In genomic region chr2:158556750-158557149, GRCm38 (mm10) we compare ENCODE assay signal across 15 mouse cellular contexts. TPM values are rescaled to one million over a fixed set of nuclear protein-coding genes. Genes with fewer than 3 reads are reported as not detected.
A peak's percentile ranks its signal among the peaks of the same experiment; 100 is the strongest.
DNase-seq lines count a peak whose midpoint lies in the region; ATAC-seq and TF ChIP-seq lines count a peak whose summit lies in the region.
"Had no signal": no experiment of that assay in that cellular context is flagged by ENCODE, and none has a peak within 500 bp of the region (broad histone marks: within the 10 kb centered on the region; RNA-seq: fewer than 3 reads in every experiment).

No protein-coding gene starts in this region.

- TF ChIP-seq POLR2A in lung, adult 2 months (IDR thresholded peaks at IDR 0.05; ENCODE audit: borderline replicate concordance, extremely low read depth, low read depth, low read length) = no peak

- WGBS in hindbrain, embryonic 12.5 days = 3% methylated on average over 5 of the region's 5 CpGs
- WGBS in hindbrain, embryonic 16.5 days = 5% methylated on average over 5 of the region's 5 CpGs
- 1% methylated on average over 5 of the region's 5 CpGs for WGBS in forebrain, embryonic 14.5 days
- WGBS in midbrain, embryonic 16.5 days = 6% methylated on average over 5 of the region's 5 CpGs
- WGBS in lung, adult 2 months = 10% methylated on average over 5 of the region's 5 CpGs
- 4% methylated on average over 5 of the region's 5 CpGs for WGBS in intestine, postnatal 0 days

- H3K27ac ChIP-seq in hindbrain, embryonic 12.5 days = peak overlapping the region; percentile 60
- H3K27ac ChIP-seq in hindbrain, embryonic 16.5 days (ENCODE audit: low read depth, low read length) = no peak overlapping the region
- H3K27ac ChIP-seq in forebrain, embryonic 14.5 days (ENCODE audit: low read depth, low read length) = peak overlapping the region; percentile 90
- H3K27ac ChIP-seq in midbrain, embryonic 16.5 days (ENCODE audit: low read length) = peak overlapping the region; percentile 56
- no peak overlapping the region for H3K27ac ChIP-seq in intestine, postnatal 0 days (ENCODE audit: low read depth, low read length)
- H3K27ac ChIP-seq: limb, embryonic 13.5 days had no signal

- H3K27me3 ChIP-seq in hindbrain, embryonic 12.5 days = peaks cover 36% of the 10 kb centered on the region
- H3K27me3 ChIP-seq in hindbrain, embryonic 16.5 days (replicated peaks; ENCODE audit: control insufficient read depth, insufficient read depth, low read length) = peaks cover 2% of the 10 kb centered on the region; the same call in 1 of the 2 replicates
- H3K27me3 ChIP-seq in forebrain, embryonic 14.5 days (replicated peaks; ENCODE audit: control insufficient read depth, insufficient read depth, low read length) = peaks cover 9% of the 10 kb centered on the region; the same call in 1 of the 2 replicates
- peaks cover 10% of the 10 kb centered on the region for H3K27me3 ChIP-seq in midbrain, embryonic 16.5 days (ENCODE audit: control insufficient read depth, insufficient read depth, low read depth, low read length)
- peaks cover 23% of the 10 kb centered on the region for H3K27me3 ChIP-seq in intestine, postnatal 0 days (replicated peaks; ENCODE audit: control insufficient read depth, insufficient read depth, low read length)

- peak; percentile 68 for ATAC-seq in hindbrain, embryonic 12.5 days (ENCODE audit: low FRiP score)
- no peak for ATAC-seq in hindbrain, embryonic 16.5 days
- peak; percentile 88 for ATAC-seq in forebrain, embryonic 14.5 days
- ATAC-seq in midbrain, embryonic 16.5 days = no peak
- no peak for ATAC-seq in intestine, postnatal 0 days

- no peak overlapping the region for H3K9ac ChIP-seq in hindbrain, embryonic 12.5 days
- H3K9ac ChIP-seq in hindbrain, embryonic 16.5 days (ENCODE audit: low read depth, low read length) = no peak overlapping the region
- H3K9ac ChIP-seq in forebrain, embryonic 14.5 days (ENCODE audit: low read length) = no peak overlapping the region
- H3K9ac ChIP-seq in midbrain, embryonic 16.5 days (ENCODE audit: low read depth, low read length) = no peak overlapping the region
- H3K9ac ChIP-seq in intestine, postnatal 0 days (ENCODE audit: low read depth, low read length) = no peak overlapping the region
- H3K9ac ChIP-seq: limb, embryonic 13.5 days; lung, embryonic 14.5 days had no signal

- DNase-seq in ZHBTc4 (ENCODE audit: low read depth, low spot score) = peak; percentile 35
- DNase-seq in forebrain, embryonic 14.5 days (ENCODE audit: low spot score) = peak; percentile 96
- DNase-seq in left cerebral cortex, adult 8-10 months (ENCODE audit: low spot score in 2 of 2) = no peak
- DNase-seq in lung, adult 2 months = no peak

- TF ChIP-seq CTCF in lung, adult 2 months (IDR thresholded peaks at IDR 0.05; ENCODE audit: insufficient read depth, low read length) = no peak
- TF ChIP-seq CTCF in intestine, postnatal 0 days (IDR thresholded peaks at IDR 0.05; ENCODE audit: low read depth) = no peak

- no peaks in the 10 kb centered on the region for H3K36me3 ChIP-seq in hindbrain, embryonic 12.5 days
- no peaks in the 10 kb centered on the region for H3K36me3 ChIP-seq in hindbrain, embryonic 16.5 days (ENCODE audit: control insufficient read depth, insufficient read depth, low read length)
- no peaks in the 10 kb centered on the region for H3K36me3 ChIP-seq in forebrain, embryonic 14.5 days (ENCODE audit: control insufficient read depth, insufficient read depth, low read length)
- H3K36me3 ChIP-seq in midbrain, embryonic 16.5 days (ENCODE audit: control insufficient read depth, insufficient read depth, low read length) = no peaks in the 10 kb centered on the region
- no peaks in the 10 kb centered on the region for H3K36me3 ChIP-seq in intestine, postnatal 0 days (ENCODE audit: control insufficient read depth, insufficient read depth)
- H3K36me3 ChIP-seq: limb, embryonic 13.5 days had no signal

- no peaks in the 10 kb centered on the region for H3K9me3 ChIP-seq in hindbrain, embryonic 12.5 days (replicated peaks)
- H3K9me3 ChIP-seq in hindbrain, embryonic 16.5 days (ENCODE audit: control insufficient read depth, low read length) = no peaks in the 10 kb centered on the region
- no peaks in the 10 kb centered on the region for H3K9me3 ChIP-seq in forebrain, embryonic 14.5 days (replicated peaks; ENCODE audit: control insufficient read depth, low read length)
- no peaks in the 10 kb centered on the region for H3K9me3 ChIP-seq in midbrain, embryonic 16.5 days (replicated peaks; ENCODE audit: control insufficient read depth, low read length, poor library complexity, severe bottlenecking)
- no peaks in the 10 kb centered on the region for H3K9me3 ChIP-seq in intestine, postnatal 0 days (ENCODE audit: control insufficient read depth)
- H3K9me3 ChIP-seq: limb, embryonic 13.5 days had no signal

- H3K4me2 ChIP-seq in hindbrain, embryonic 12.5 days (replicated peaks) = peak overlapping the region; percentile 48
- no peak overlapping the region for H3K4me2 ChIP-seq in hindbrain, embryonic 16.5 days (ENCODE audit: low read length)
- H3K4me2 ChIP-seq in forebrain, embryonic 14.5 days (ENCODE audit: low read length) = peak overlapping the region; percentile 55; the same call in 1 of the 2 replicates
- peak overlapping the region; percentile 34; the same call in 1 of the 2 replicates for H3K4me2 ChIP-seq in midbrain, embryonic 16.5 days (ENCODE audit: low read length)
- no peak overlapping the region for H3K4me2 ChIP-seq in intestine, postnatal 0 days (replicated peaks; ENCODE audit: low read depth)

- H3K4me1 ChIP-seq in hindbrain, embryonic 12.5 days = peaks cover 51% of the 10 kb centered on the region
- peaks cover 24% of the 10 kb centered on the region for H3K4me1 ChIP-seq in hindbrain, embryonic 16.5 days (ENCODE audit: control insufficient read depth, insufficient read depth, low read depth, low read length)
- peaks cover 41% of the 10 kb centered on the region for H3K4me1 ChIP-seq in forebrain, embryonic 14.5 days (ENCODE audit: control insufficient read depth, insufficient read depth, low read length)
- H3K4me1 ChIP-seq in midbrain, embryonic 16.5 days (ENCODE audit: control insufficient read depth, insufficient read depth, low read length) = peaks cover 40% of the 10 kb centered on the region
- no peaks in the 10 kb centered on the region for H3K4me1 ChIP-seq in lung, adult 2 months (ENCODE audit: control insufficient read depth, insufficient read depth, low read length)
- H3K4me1 ChIP-seq in intestine, postnatal 0 days (replicated peaks; ENCODE audit: control insufficient read depth, insufficient read depth, low read length) = 0 out of 2 replicates have a peak, but pooled peaks cover 5% of the 10 kb centered on the region

- H3K4me3 ChIP-seq in hindbrain, embryonic 12.5 days = no peak overlapping the region
- no peak overlapping the region for H3K4me3 ChIP-seq in hindbrain, embryonic 16.5 days (ENCODE audit: low read length)
- H3K4me3 ChIP-seq in forebrain, embryonic 14.5 days (ENCODE audit: low read depth, low read length) = no peak overlapping the region
- no peak overlapping the region for H3K4me3 ChIP-seq in midbrain, embryonic 16.5 days (ENCODE audit: low read depth, low read length)
- H3K4me3 ChIP-seq in lung, adult 2 months (replicated peaks; ENCODE audit: extremely low read depth, low read depth, low read length) = no peak overlapping the region
- H3K4me3 ChIP-seq in intestine, postnatal 0 days (ENCODE audit: low read depth, low read length) = no peak overlapping the region

RNA-seq across cellular contexts. Expression of gene Arhgap40, which starts 44.2 kb away (rescaled TPM):
- 0.40 TPM in 1 of 2 replicates, not detected in the other for polyA plus RNA-seq in hindbrain, embryonic 12.5 days (2016; fragmentation: Nextera tagmentation; extraction: Ambion mirVana)
- polyA plus RNA-seq in hindbrain, embryonic 16.5 days (2015; fragmentation: Nextera tagmentation; extraction: Ambion mirVana) = 0.69 and 1.1 TPM in 2 replicates
- polyA plus RNA-seq in forebrain, embryonic 14.5 days (2014; fragmentation: Nextera tagmentation; extraction: Ambion mirVana) = 0.44 and 0.48 TPM in 2 replicates
- polyA plus RNA-seq in midbrain, embryonic 16.5 days (2015; fragmentation: Nextera tagmentation; extraction: Ambion mirVana) = 1.4 and 1.5 TPM in 2 replicates
- total RNA-seq in left cerebral cortex, adult 8-10 months (2022) = under 1 TPM in 1 of 4 experiments, not detected in 3; 0.54 TPM
- polyA plus RNA-seq in lung, adult 2 months (2012; rRNA removed) = 0.81 and 5.6 TPM in 2 replicates
- polyA plus RNA-seq in intestine, postnatal 0 days (2015; fragmentation: Nextera tagmentation; extraction: Ambion mirVana) = not detected in 2 replicates
- total RNA-seq: gastrocnemius, postnatal 4 days; heart, postnatal 36 days; layer of hippocampus, postnatal 25 days had no signal
- polyA plus RNA-seq: C2C12; lung, embryonic 14.5 days had no signal

RNA-seq across cellular contexts. Expression of gene Slc32a1, which starts 53.8 kb away (rescaled TPM):
- 3.5 and 4.3 TPM in 2 replicates for polyA plus RNA-seq in hindbrain, embryonic 12.5 days (2016; fragmentation: Nextera tagmentation; extraction: Ambion mirVana)
- polyA plus RNA-seq in hindbrain, embryonic 16.5 days (2015; fragmentation: Nextera tagmentation; extraction: Ambion mirVana) = 10.4 and 15.0 TPM in 2 replicates
- polyA plus RNA-seq in forebrain, embryonic 14.5 days (2014; fragmentation: Nextera tagmentation; extraction: Ambion mirVana) = 4.6 and 6.4 TPM in 2 replicates
- 8.2 and 8.6 TPM in 2 replicates for polyA plus RNA-seq in midbrain, embryonic 16.5 days (2015; fragmentation: Nextera tagmentation; extraction: Ambion mirVana)
- total RNA-seq in left cerebral cortex, adult 8-10 months (2022) = 100 to 1,000 TPM; 130 to 145 (median 137) TPM
- polyA plus RNA-seq in lung, adult 2 months (2012; rRNA removed) = not detected in 2 replicates
- not detected in 2 replicates for polyA plus RNA-seq in intestine, postnatal 0 days (2015; fragmentation: Nextera tagmentation; extraction: Ambion mirVana)
- total RNA-seq: gastrocnemius, postnatal 4 days; heart, postnatal 36 days had no signal
- polyA plus RNA-seq: limb, embryonic 13.5 days; lung, embryonic 14.5 days had no signal

RNA-seq across cellular contexts. Expression of gene Adig, which starts 54.3 kb away (rescaled TPM):
- polyA plus RNA-seq in hindbrain, embryonic 12.5 days (2016; fragmentation: Nextera tagmentation; extraction: Ambion mirVana) = not detected in 2 replicates
- not detected in 2 replicates for polyA plus RNA-seq in hindbrain, embryonic 16.5 days (2015; fragmentation: Nextera tagmentation; extraction: Ambion mirVana)
- not detected in 2 replicates for polyA plus RNA-seq in forebrain, embryonic 14.5 days (2014; fragmentation: Nextera tagmentation; extraction: Ambion mirVana)
- polyA plus RNA-seq in midbrain, embryonic 16.5 days (2015; fragmentation: Nextera tagmentation; extraction: Ambion mirVana) = not detected in 2 replicates
- total RNA-seq in left cerebral cortex, adult 8-10 months (2022) = not detected
- polyA plus RNA-seq in lung, adult 2 months (2012; rRNA removed) = 12.1 and 13.2 TPM in 2 replicates
- not detected in 2 replicates for polyA plus RNA-seq in intestine, postnatal 0 days (2015; fragmentation: Nextera tagmentation; extraction: Ambion mirVana)
- total RNA-seq: layer of hippocampus, postnatal 25 days had no signal
- polyA plus RNA-seq: kidney, embryonic 14.5 days had no signal

Comparison
In these comparisons a context has a peak if more than half of its experiments do, and no peak if none do; other contexts are left out.
1. ATAC-seq: peak in hindbrain, embryonic 12.5 days (single experiment) and forebrain, embryonic 14.5 days (single experiment); none in hindbrain, embryonic 16.5 days (single experiment), midbrain, embryonic 16.5 days (single experiment) and intestine, postnatal 0 days (single experiment).
2. H3K27ac ChIP-seq: peak in hindbrain, embryonic 12.5 days (single experiment), forebrain, embryonic 14.5 days (single experiment) and midbrain, embryonic 16.5 days (single experiment); none in hindbrain, embryonic 16.5 days (single experiment) and intestine, postnatal 0 days (single experiment).
3. H3K4me2 ChIP-seq: peak in hindbrain, embryonic 12.5 days (single experiment), forebrain, embryonic 14.5 days (single experiment) and midbrain, embryonic 16.5 days (single experiment); none in hindbrain, embryonic 16.5 days (single experiment) and intestine, postnatal 0 days (single experiment).
4. DNase-seq: peak in ZHBTc4 (single experiment) and forebrain, embryonic 14.5 days (single experiment); none in left cerebral cortex, adult 8-10 months (0 of 2) and lung, adult 2 months (single experiment).